In genomic region chr9:15607601-15608000, GRCm38 (mm10) we compare ENCODE assay signal across 15 mouse cellular contexts. TPM values are rescaled to one million over a fixed set of nuclear protein-coding genes. Genes with fewer than 3 reads are reported as not detected.
"Had no signal": no experiment of that assay in that cellular context is flagged by ENCODE, and none has a peak within 500 bp of the region (broad histone marks: within the 10 kb centered on the region; RNA-seq: fewer than 3 reads in every experiment).

No protein-coding gene starts in this region.

- H3K27me3 ChIP-seq: intestine, embryonic 15.5 days; liver, embryonic 13.5 days had no signal

- H3K4me3 ChIP-seq: intestine, embryonic 15.5 days; left cerebral cortex, adult 2 months; liver, embryonic 13.5 days had no signal

- H3K36me3 ChIP-seq: intestine, embryonic 15.5 days; liver, embryonic 13.5 days had no signal

- H3K9me3 ChIP-seq: intestine, embryonic 15.5 days; liver, embryonic 13.5 days had no signal

- H3K4me1 ChIP-seq: intestine, embryonic 15.5 days; liver, embryonic 13.5 days had no signal

- H3K27ac ChIP-seq: intestine, embryonic 15.5 days; kidney, postnatal 0 days; left cerebral cortex, adult 2 months; liver, embryonic 13.5 days had no signal

- ATAC-seq: intestine, embryonic 15.5 days had no signal

- DNase-seq: layer of hippocampus, postnatal 36 days; liver, embryonic 13.5 days; lung, adult 2 months; lung, postnatal 14 days; lung, postnatal 4 days; midbrain, embryonic 14.5 days; thymus, postnatal 25 days had no signal

- H3K4me2 ChIP-seq: intestine, embryonic 15.5 days; liver, embryonic 13.5 days; midbrain, embryonic 11.5 days had no signal

- H3K9ac ChIP-seq: intestine, embryonic 15.5 days; liver, embryonic 13.5 days had no signal

RNA-seq across cellular contexts. Expression of gene Deup1, which starts 20.1 kb away (rescaled TPM):
- total RNA-seq: megakaryocyte progenitor cell, adult 5-6 weeks; megakaryocyte-erythroid progenitor cell, adult 5-6 weeks had no signal
- polyA plus RNA-seq: liver, adult 2 months; liver, embryonic 13.5 days; small intestine, adult 2 months had no signal
